Mouse (Mus musculus) heart, embryonic 16.5 days (tissue): Measurements from ENCODE around the gene A630076J17Rik. TPM values are rescaled to one million over a fixed set of nuclear protein-coding genes. Genes with fewer than 3 reads are reported as not detected.

Experiments
- ATAC-seq: fragments of 200-750 bp; cut with Nextera tagmentation; replicated peaks from 2 replicates; pipeline ENCODE4 v1.8.0; 2017; ENCODE audit warnings: moderate number of reproducible peaks; ENCODE audit not compliant: insufficient read depth, low FRiP score; ENCODE audit errors: extremely low read depth
- H3K27ac ChIP-seq: fragments of 300-500 bp; sonication (generic); 2 replicates; pipeline ENCODE4 v1.5.1; 2014; ENCODE audit warnings: mild to moderate bottlenecking, low read length, control low read depth, moderate library complexity
- H3K27me3 ChIP-seq: fragments of 300-500 bp; sonication (generic); 2 replicates; pipeline ENCODE4 v1.6.1; 2014; ENCODE audit warnings: low read length, mixed read lengths; ENCODE audit not compliant: control insufficient read depth, insufficient read depth
- H3K36me3 ChIP-seq: fragments of 300-500 bp; sonication (generic); 2 replicates; pipeline ENCODE4 v1.6.1; 2014; ENCODE audit not compliant: control insufficient read depth, insufficient read depth
- H3K4me1 ChIP-seq: fragments of 300-500 bp; sonication (generic); 2 replicates; pipeline ENCODE4 v1.6.1; 2014; ENCODE audit warnings: low read length, mixed read lengths; ENCODE audit not compliant: control insufficient read depth, insufficient read depth
- H3K4me2 ChIP-seq: fragments of 300-500 bp; sonication (generic); 2 replicates; pipeline ENCODE4 v1.6.1; 2014; ENCODE audit warnings: low read depth, mild to moderate bottlenecking, control low read depth, low read length
- H3K4me3 ChIP-seq: fragments of 300-500 bp; sonication (generic); 2 replicates; pipeline ENCODE4 v1.5.1; 2014; ENCODE audit warnings: mild to moderate bottlenecking, control low read depth, low read length
- H3K9ac ChIP-seq: fragments of 300-500 bp; sonication (generic); 2 replicates; pipeline ENCODE4 v1.6.1; 2014; ENCODE audit warnings: low read length, control low read depth
- H3K9me3 ChIP-seq: fragments of 300-500 bp; sonication (generic); replicated peaks from 2 replicates; pipeline ENCODE4 v1.6.1; 2016; ENCODE audit warnings: low read length; ENCODE audit not compliant: control insufficient read depth
- WGBS: fragments of 180-500 bp; shearing (Covaris S2); extraction: QIAGEN DNeasy Blood & Tissue Kit; methylation state at CpG from one replicate; pipeline ENCODE4 v1.1.7; 2014; 5-methylcytosine and 5-hydroxymethylcytosine counted together
- polyA plus RNA-seq: library from polyadenylated mRNA; unstranded; fragments of >200 nt; fragmentation: Nextera tagmentation; extraction: Ambion mirVana; gene quantifications from 2 replicates; pipeline ENCODE4 v1.2.1, GENCODE M21; 2015

The A630076J17Rik gene
- polyA plus RNA-seq, 1 experiment from 2014 or later = 0.24 TPM

DNA sequence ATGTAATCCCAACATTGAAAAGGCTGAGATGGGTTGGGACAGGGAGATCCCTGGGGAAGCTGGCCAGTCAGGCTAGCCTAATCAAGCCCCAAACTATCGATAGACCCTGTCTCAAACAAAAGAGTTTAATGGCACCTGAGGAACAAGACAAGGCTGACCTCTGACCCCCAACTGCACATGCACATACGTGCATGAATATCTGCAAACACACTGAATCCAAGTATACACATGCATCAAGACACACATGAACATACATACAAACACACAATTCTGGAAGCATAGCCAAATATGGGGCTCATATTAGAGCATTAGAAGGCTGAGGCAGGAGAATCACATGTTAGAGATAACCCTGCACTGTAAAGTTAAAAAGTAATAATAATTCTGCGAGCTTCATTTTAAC, 46.2 kb downstream of the A630076J17Rik start:
- H3K4me2 ChIP-seq = no peak overlapping the region
- no peak for ATAC-seq
- 81% methylated on average over 3 of the region's 3 CpGs for WGBS

DNA sequence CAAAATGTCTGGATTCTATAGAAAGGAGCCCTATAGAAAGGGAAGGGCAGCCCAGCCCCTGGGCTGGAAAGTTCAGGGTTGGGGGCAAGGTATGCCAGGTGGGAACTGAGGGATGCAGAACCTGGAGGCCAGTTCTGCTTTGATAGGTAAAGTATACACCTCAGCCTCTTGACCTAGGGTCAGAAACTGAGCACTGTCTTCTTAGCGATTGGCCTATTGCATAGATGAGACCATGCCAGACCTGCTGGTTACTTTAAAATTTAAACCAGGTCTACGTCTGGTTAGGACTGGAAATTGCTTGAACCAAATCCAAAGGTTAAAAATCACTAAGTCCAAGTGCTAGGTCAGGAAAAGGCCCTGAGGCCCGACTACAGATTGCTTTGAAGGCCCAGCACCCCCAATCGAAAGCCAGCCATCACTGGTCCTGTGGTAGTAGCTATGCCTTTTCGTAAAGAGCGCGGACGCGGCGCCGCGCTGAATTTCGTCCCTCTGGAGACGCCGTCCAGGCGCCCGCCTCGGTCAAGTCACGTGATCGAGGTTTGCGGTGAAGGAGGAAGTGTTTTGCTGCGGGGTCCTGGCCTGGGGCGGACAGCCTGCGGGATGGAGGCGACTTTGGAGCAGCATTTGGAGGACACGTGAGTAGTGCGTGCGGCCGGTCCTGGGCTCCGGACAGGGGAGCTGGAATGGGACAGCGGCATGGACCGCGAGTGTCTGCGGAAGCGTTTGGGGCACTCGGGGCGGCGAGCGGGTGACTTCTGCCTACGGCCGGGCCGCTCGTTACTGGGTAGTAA, 48.3 kb downstream of the A630076J17Rik start, which contains the start of gene Lamtor5:
Lamtor5 (plus strand) TSS at position 380 of the 791 bp plus-strand sequence.
- peak within 1 kb of the TSS; percentile 78 for H3K9ac ChIP-seq
- peak; percentile 83 for ATAC-seq

More for the DNA sequence above, 46.2 kb downstream of the A630076J17Rik start:
- no peaks in the 10 kb centered on the region for H3K9me3 ChIP-seq
- H3K36me3 ChIP-seq = no peaks in the 10 kb centered on the region
- H3K4me1 ChIP-seq = peaks cover 10% of the 10 kb centered on the region
- no peak overlapping the region for H3K4me3 ChIP-seq
- no peaks in the 10 kb centered on the region for H3K27me3 ChIP-seq
- no peak overlapping the region for H3K27ac ChIP-seq
- no peak overlapping the region for H3K9ac ChIP-seq

More for the DNA sequence above, 48.3 kb downstream of the A630076J17Rik start, which contains the start of gene Lamtor5:
- Histone ChIP-seq H3K4me3 (peak within 1 kb of the TSS; percentile 80), H3K27ac (no peak within 1 kb of the TSS), H3K9me3 (peaks cover 3% of the 10 kb centered on the region; the same call in 1 of the 2 replicates), H3K36me3 (peaks cover 9% of the 10 kb centered on the region), H3K4me1 (peaks cover 10% of the 10 kb centered on the region), H3K27me3 (no peaks in the 10 kb centered on the region), H3K4me2 (peak within 1 kb of the TSS; percentile 78)
- 3% methylated on average over 43 of the region's 43 CpGs for WGBS

Other genes starting within 250 kb of the A630076J17Rik start
- 1.7 and 3.0 TPM in 2 replicates for gene Kcna3, start 194.4 kb upstream of the A630076J17Rik start, polyA plus RNA-seq
- 0.05 and 0.07 TPM in 2 replicates for gene Kcna2, start 129.5 kb upstream of the A630076J17Rik start, polyA plus RNA-seq
- not detected in 2 replicates for gene Kcna10, start 47.6 kb upstream of the A630076J17Rik start, polyA plus RNA-seq
- 2.2 and 2.7 TPM in 2 replicates for gene Cym, start 8.9 kb upstream of the A630076J17Rik start, polyA plus RNA-seq
- gene Prok1, start 9.1 kb downstream of the A630076J17Rik start, polyA plus RNA-seq = not detected in 2 replicates
- 169 and 172 TPM in 2 replicates for gene Lamtor5, start 48.2 kb downstream of the A630076J17Rik start, polyA plus RNA-seq
- gene Slc16a4, start 60.6 kb downstream of the A630076J17Rik start, polyA plus RNA-seq = 1.0 and 1.2 TPM in 2 replicates
- gene Rbm15, start 103.1 kb downstream of the A630076J17Rik start, polyA plus RNA-seq = 10.5 and 10.8 TPM in 2 replicates
- gene Kcnc4, start 228.9 kb downstream of the A630076J17Rik start, polyA plus RNA-seq = 0.08 TPM in 1 of 2 replicates, not detected in the other